Mouse (Mus musculus) limb, embryonic 14.5 days (tissue): ENCODE data around the gene Hif3a. TPM values are rescaled to one million over a fixed set of nuclear protein-coding genes. Genes with fewer than 3 reads are reported as not detected.
A peak's percentile ranks its signal among the peaks of the same experiment; 100 is the strongest.
"Not testable (repeated sequence)": the region's sequence is repeated elsewhere in the genome, so short reads cannot be mapped to it uniquely, and the experiment has no call there.

Experiments
- ATAC-seq: fragments of 200-750 bp; cut with Nextera tagmentation; 2 replicates; pipeline ENCODE4 v1.8.0; 2017; ENCODE audit warnings: low read depth, moderate number of reproducible peaks, moderate TSS enrichment; ENCODE audit not compliant: low FRiP score
- DNase-seq: peaks from one replicate; pipeline ENCODE4 v3.0.0-alpha.2; 2015; ENCODE audit warnings: low spot score
- H3K27ac ChIP-seq: fragments of 300-500 bp; sonication (generic); replicated peaks from 2 replicates; pipeline ENCODE4 v1.5.1; 2014; ENCODE audit warnings: low read depth, mild to moderate bottlenecking, low read length, moderate library complexity, mixed read lengths
- H3K27me3 ChIP-seq: fragments of 300-500 bp; sonication (generic); 2 replicates; pipeline ENCODE4 v1.6.1; 2014; ENCODE audit warnings: low read length, mixed read lengths; ENCODE audit not compliant: control insufficient read depth, insufficient read depth
- H3K36me3 ChIP-seq: fragments of 300-500 bp; sonication (generic); 2 replicates; pipeline ENCODE4 v1.6.1; 2014; ENCODE audit warnings: mild to moderate bottlenecking, low read length, moderate library complexity, mixed read lengths; ENCODE audit not compliant: control insufficient read depth, insufficient read depth
- H3K4me1 ChIP-seq: fragments of 300-500 bp; sonication (generic); 2 replicates; pipeline ENCODE4 v1.6.1; 2014; ENCODE audit warnings: antibody characterized with exemption, low read length, mixed read lengths; ENCODE audit not compliant: control insufficient read depth, insufficient read depth
- H3K4me2 ChIP-seq: fragments of 300-500 bp; sonication (generic); replicated peaks from 2 replicates; pipeline ENCODE4 v1.6.1; 2014; ENCODE audit warnings: low read depth, mild to moderate bottlenecking, low read length, moderate library complexity; ENCODE audit not compliant: severe bottlenecking
- H3K4me3 ChIP-seq: fragments of 300-500 bp; sonication (generic); replicated peaks from 2 replicates; pipeline ENCODE4 v1.5.1; 2014; ENCODE audit warnings: low read length
- H3K9ac ChIP-seq: fragments of 300-500 bp; sonication (generic); 2 replicates; pipeline ENCODE4 v1.6.1; 2014; ENCODE audit warnings: mild to moderate bottlenecking, low read depth, low read length, moderate library complexity; ENCODE audit not compliant: severe bottlenecking
- H3K9me3 ChIP-seq: fragments of 300-500 bp; sonication (generic); 2 replicates; pipeline ENCODE4 v1.6.1; 2016; ENCODE audit warnings: low read length; ENCODE audit not compliant: control insufficient read depth
- POLR2A ChIP-seq: fragments of 200-500 bp; IDR thresholded peaks from 2 replicates; pipeline ENCODE4 v1.8.0; 2012; ENCODE audit warnings: inconsistent platforms, mild to moderate bottlenecking, moderate library complexity, borderline replicate concordance; ENCODE audit not compliant: insufficient read depth, insufficient read length; ENCODE audit errors: extremely low read depth
- WGBS: fragments of 180-500 bp; shearing (Covaris S2); extraction: QIAGEN DNeasy Blood & Tissue Kit; methylation state at CpG from one replicate; pipeline ENCODE4 v1.1.7; 2014; 5-methylcytosine and 5-hydroxymethylcytosine counted together
- polyA plus RNA-seq, 2 experiments: library from polyadenylated mRNA; depleted of rRNA in 1 of 2; stranded (reverse) in 1 of 2; unstranded in 1 of 2; fragments of >200 nt; fragmentation: Nextera tagmentation in 1 of 2; extraction: Ambion mirVana in 1 of 2; gene quantifications; 2 replicates each; pipeline versions ENCODE4 v1.2.1 to v1.2.3; 2012 to 2014

The Hif3a gene
- 28.2 and 39.6 TPM in 2 replicates for polyA plus RNA-seq (2012; rRNA removed)
- polyA plus RNA-seq (2014; fragmentation: Nextera tagmentation; extraction: Ambion mirVana), result 23.7 and 26.6 TPM in 2 replicates

DNA sequence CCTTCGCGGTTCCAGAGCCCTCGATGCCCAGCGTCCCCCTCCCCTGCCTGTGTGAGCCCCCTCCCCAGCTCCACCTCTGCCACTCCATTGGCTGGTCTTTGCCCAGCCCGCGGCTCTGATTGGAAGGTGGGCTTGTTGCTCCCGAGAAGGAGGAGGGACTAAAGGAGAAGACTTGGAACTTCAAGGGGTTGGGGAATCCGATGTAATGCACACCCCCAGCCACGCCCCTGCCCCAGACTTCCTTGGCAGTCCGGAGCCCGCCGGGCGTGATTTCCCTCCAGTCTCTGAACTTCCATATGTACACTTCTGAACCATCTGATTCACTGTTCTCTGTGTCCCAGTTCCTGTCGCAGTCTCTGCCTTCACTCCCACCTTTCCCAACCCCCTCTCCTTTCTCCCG lies at the start of gene Hif3a:
TSS of gene Hif3a (minus strand) at position 39 of the 400 bp plus-strand sequence.
- DNase-seq, result peak; percentile 95
- peaks cover 47% of the 10 kb centered on the region for H3K4me1 ChIP-seq
- H3K27ac ChIP-seq, result peak within 1 kb of the TSS; percentile 27

DNA sequence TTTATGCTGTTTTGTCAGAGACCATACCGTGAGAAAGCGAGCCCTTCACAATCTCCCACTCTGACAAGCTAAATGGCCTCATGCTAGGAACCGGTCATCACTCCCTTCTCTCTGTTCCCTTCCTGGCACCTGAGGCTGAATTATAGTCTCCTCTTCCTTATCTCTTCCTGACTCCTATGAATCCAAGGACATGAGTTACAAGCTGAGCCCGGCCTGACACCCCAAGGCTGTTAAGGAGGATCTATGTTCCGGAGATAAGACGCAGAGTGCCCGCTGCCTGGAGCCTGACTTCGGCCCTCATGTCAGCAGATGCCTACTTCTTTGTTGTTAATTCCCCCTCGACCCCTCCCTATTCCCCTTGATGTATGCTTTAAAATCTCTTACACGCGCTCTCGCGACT lies 39.4 kb upstream of the Hif3a start:
- ATAC-seq, H3K9me3 ChIP-seq, H3K36me3 ChIP-seq, H3K4me2 ChIP-seq, H3K4me3 ChIP-seq, H3K27me3 ChIP-seq, DNase-seq, H3K27ac ChIP-seq, H3K4me1 ChIP-seq, H3K9ac ChIP-seq: not testable (repeated sequence)
- WGBS, result 88% methylated on average over 13 of the region's 13 CpGs

More for the DNA sequence above, at the start of gene Hif3a:
- Histone ChIP-seq H3K9me3 (no peaks in the 10 kb centered on the region), H3K27me3 (no peaks in the 10 kb centered on the region), H3K4me3 (peak within 1 kb of the TSS; percentile 63), H3K36me3 (no peaks in the 10 kb centered on the region), H3K9ac (peak within 1 kb of the TSS; percentile 66), H3K4me2 (peak within 1 kb of the TSS; percentile 77)
- no peak for TF ChIP-seq POLR2A
- ATAC-seq, result peak; percentile 87
- under 1% methylated on average over 14 of the region's 15 CpGs for WGBS

DNA sequence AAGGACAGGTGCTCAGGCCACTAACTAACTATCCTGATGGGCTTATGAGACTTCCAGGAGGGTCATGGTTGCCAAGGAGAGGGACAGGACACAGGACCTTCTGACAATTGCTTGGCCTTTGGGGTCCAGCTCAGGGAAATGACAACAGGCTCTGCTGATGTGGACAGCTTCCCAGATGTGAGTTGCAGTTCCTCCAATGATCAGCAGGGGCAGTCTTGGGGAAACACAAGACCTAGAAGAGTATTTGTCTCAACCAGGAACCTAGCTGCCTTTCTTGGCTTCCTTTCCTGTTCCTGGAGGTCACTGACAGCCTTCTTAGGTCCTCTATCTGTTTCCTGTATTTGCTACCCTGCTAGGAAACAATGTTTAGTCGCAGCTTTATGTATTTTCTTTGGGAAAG lies 29.1 kb upstream of the Hif3a start:
- H3K27ac ChIP-seq, result no peak overlapping the region
- H3K4me3 ChIP-seq, result no peak overlapping the region
- TF ChIP-seq POLR2A, result no peak
- no peak overlapping the region for H3K9ac ChIP-seq
- H3K36me3 ChIP-seq, result no peaks in the 10 kb centered on the region
- H3K4me1 ChIP-seq, result no peaks in the 10 kb centered on the region
- no peaks in the 10 kb centered on the region for H3K9me3 ChIP-seq
- no peak overlapping the region for H3K4me2 ChIP-seq
- ATAC-seq (no peak), DNase-seq (no peak)
- 14% methylated on average over 1 of the region's 1 CpGs for whole genome bisulfite sequencing
- no peaks in the 10 kb centered on the region for H3K27me3 ChIP-seq

DNA sequence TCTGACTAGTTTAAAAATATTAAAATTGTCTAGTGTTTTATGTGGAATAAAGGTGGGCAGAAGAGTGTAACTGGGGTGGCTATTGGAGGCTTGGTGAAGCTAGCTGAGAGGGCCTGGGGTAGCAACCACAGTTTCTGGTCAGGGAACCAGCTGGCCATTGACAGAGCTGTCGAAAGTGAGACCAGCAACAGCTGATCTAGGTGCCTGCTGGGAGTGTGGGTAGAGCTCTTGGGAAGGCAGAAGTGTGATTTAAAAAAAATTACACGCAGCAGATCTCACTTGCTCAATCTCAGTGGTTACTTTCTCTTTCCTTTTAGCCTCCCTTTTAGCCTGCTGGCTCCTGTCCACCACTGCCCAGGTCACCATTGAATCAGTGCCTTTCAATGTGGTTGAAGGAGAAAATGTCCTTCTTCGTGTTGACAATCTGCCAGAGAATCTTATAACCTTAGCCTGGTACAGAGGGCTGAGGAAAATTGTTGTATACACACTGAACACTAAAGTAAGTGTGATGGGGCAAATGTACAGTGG lies 27.9 kb upstream of the Hif3a start:
- Histone ChIP-seq H3K4me1 (no peaks in the 10 kb centered on the region), H3K27ac (no peak overlapping the region), H3K27me3 (no peaks in the 10 kb centered on the region), H3K9ac (no peak overlapping the region), H3K4me3 (no peak overlapping the region), H3K36me3 (no peaks in the 10 kb centered on the region), H3K4me2 (no peak overlapping the region), H3K9me3 (no peaks in the 10 kb centered on the region)
- DNase-seq, result no peak
- no peak for ATAC-seq
- no peak for TF ChIP-seq POLR2A
- whole genome bisulfite sequencing, result 51% methylated on average over 3 of the region's 3 CpGs

DNA sequence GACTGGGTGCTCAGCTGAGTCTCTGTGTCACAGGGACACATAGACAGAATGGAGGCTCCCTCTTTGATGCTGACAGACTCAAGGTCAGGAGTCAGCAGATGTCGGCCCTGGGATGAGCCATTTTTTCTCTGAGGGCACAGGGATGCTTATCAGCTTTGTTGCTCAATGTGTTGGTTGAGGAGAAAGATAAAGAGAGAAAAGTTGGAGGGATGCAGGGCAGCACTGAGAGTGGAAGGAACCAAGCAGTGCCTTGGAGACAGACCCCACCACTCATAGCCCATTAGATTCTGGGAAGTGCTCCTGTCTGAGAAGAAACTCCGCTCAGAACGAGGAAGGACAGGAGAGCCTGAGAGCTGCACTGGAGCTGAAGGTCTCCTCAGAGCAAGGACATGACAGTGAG lies 25.5 kb upstream of the Hif3a start:
- DNase-seq (no peak), ATAC-seq (no peak)
- TF ChIP-seq POLR2A, result no peak
- 79% methylated on average over 3 of the region's 3 CpGs for WGBS
- H3K27me3 ChIP-seq, result no peaks in the 10 kb centered on the region
- H3K4me2 ChIP-seq, result no peak overlapping the region
- no peaks in the 10 kb centered on the region for H3K36me3 ChIP-seq
- no peaks in the 10 kb centered on the region for H3K4me1 ChIP-seq
- H3K9ac ChIP-seq, result no peak overlapping the region
- H3K27ac ChIP-seq, result no peak overlapping the region
- H3K9me3 ChIP-seq, result no peaks in the 10 kb centered on the region
- no peak overlapping the region for H3K4me3 ChIP-seq

DNA sequence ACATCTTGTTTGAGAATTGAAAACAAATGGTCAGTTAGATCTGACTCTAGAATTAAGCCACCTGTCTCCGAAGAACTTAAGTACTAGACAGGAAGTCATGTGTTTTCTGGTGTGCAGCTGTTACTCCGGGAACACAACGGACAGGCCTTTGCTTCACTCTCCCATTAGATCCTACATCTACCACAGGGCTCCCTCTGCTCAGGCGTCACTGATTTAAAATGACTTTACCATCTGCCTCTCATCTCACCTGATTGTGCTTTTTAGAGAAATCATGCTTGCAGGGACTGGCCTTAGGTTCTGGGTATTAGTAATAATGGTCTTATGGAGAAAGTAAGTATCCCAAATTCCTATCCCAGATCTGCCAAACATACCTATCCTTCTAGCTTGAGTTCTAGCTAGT lies 20.5 kb upstream of the Hif3a start:
- 77% methylated on average over 4 of the region's 4 CpGs for WGBS
- no peak for DNase-seq
- TF ChIP-seq POLR2A, result no peak
- no peaks in the 10 kb centered on the region for H3K9me3 ChIP-seq
- no peak overlapping the region for H3K27ac ChIP-seq
- no peak for ATAC-seq
- H3K4me1 ChIP-seq, result no peaks in the 10 kb centered on the region
- H3K36me3 ChIP-seq, result no peaks in the 10 kb centered on the region
- no peak overlapping the region for H3K9ac ChIP-seq
- no peak overlapping the region for H3K4me3 ChIP-seq
- no peak overlapping the region for H3K4me2 ChIP-seq
- no peaks in the 10 kb centered on the region for H3K27me3 ChIP-seq
